28 mouse cellular contexts compared by ENCODE assay signal in genomic region chr17:27191804-27192203, GRCm38 (mm10). TPM values are rescaled to one million over a fixed set of nuclear protein-coding genes. Genes with fewer than 3 reads are reported as not detected.
"Had no signal": no experiment of that assay in that cellular context is flagged by ENCODE, and none has a peak within 500 bp of the region (broad histone marks: within the 10 kb centered on the region; RNA-seq: fewer than 3 reads in every experiment).

No protein-coding gene starts in this region.

- H3K27me3 ChIP-seq: hindbrain, embryonic 12.5 days; hindbrain, embryonic 15.5 days; limb, embryonic 13.5 days; limb, embryonic 15.5 days had no signal

- H3K4me2 ChIP-seq: heart, embryonic 12.5 days; hindbrain, embryonic 12.5 days; hindbrain, embryonic 15.5 days; kidney, embryonic 15.5 days; limb, embryonic 13.5 days; limb, embryonic 15.5 days; liver, embryonic 12.5 days; liver, embryonic 15.5 days had no signal

- H3K27ac ChIP-seq: gastrocnemius, adult 2 months; heart, embryonic 10.5 days; hindbrain, embryonic 10.5 days; hindbrain, embryonic 12.5 days; hindbrain, embryonic 15.5 days; hindbrain, postnatal 0 days; kidney, embryonic 15.5 days; kidney, postnatal 0 days; limb, embryonic 13.5 days; limb, embryonic 15.5 days; liver, embryonic 15.5 days had no signal

- DNase-seq: gastrocnemius, adult 2 months; gastrocnemius, postnatal 10 days; gastrocnemius, postnatal 25 days; heart, postnatal 10 days; kidney, adult 11 months; kidney, adult 2 months; kidney, adult 9 months; kidney, postnatal 14 days; kidney, postnatal 36 days; layer of hippocampus, adult 9-11 months; layer of hippocampus, postnatal 36 days; left cerebral cortex, postnatal 4 days had no signal

- H3K9ac ChIP-seq: heart, embryonic 12.5 days; hindbrain, embryonic 12.5 days; hindbrain, embryonic 15.5 days; kidney, embryonic 15.5 days; limb, embryonic 13.5 days; limb, embryonic 15.5 days; liver, embryonic 12.5 days; liver, embryonic 15.5 days had no signal

- ATAC-seq: hindbrain, postnatal 0 days; intestine, embryonic 16.5 days; liver, embryonic 12.5 days had no signal

- H3K4me3 ChIP-seq: gastrocnemius, adult 2 months; heart, embryonic 10.5 days; heart, embryonic 12.5 days; hindbrain, embryonic 10.5 days; hindbrain, embryonic 12.5 days; hindbrain, embryonic 15.5 days; kidney, embryonic 15.5 days; limb, embryonic 13.5 days; limb, embryonic 15.5 days; liver, embryonic 12.5 days; liver, embryonic 15.5 days had no signal

- H3K9me3 ChIP-seq: heart, embryonic 10.5 days; heart, embryonic 12.5 days; hindbrain, embryonic 10.5 days; hindbrain, embryonic 12.5 days; hindbrain, embryonic 15.5 days; kidney, embryonic 15.5 days; limb, embryonic 13.5 days; limb, embryonic 15.5 days; liver, embryonic 12.5 days; liver, embryonic 15.5 days had no signal

RNA-seq across cellular contexts. Expression of gene Ip6k3, which starts 24.2 kb away (rescaled TPM):
- total RNA-seq: granulocyte monocyte progenitor cell, adult 5-6 weeks; hindbrain, postnatal 0 days; left cerebral cortex, postnatal 4 days; liver, adult 2 months had no signal
- polyA plus RNA-seq: intestine, embryonic 14.5 days; liver, adult 2 months had no signal
